Mouse (Mus musculus) ES-E14 (cell line): ENCODE data around the gene 5730522E02Rik. TPM values are rescaled to one million over a fixed set of nuclear protein-coding genes. Genes with fewer than 3 reads are reported as not detected.

Source experiments
- DNase-seq: peaks from one replicate; pipeline ENCODE4 v3.0.0-alpha.2; 2013; ENCODE audit warnings: low read depth, low spot score
- H3K27ac ChIP-seq: 2 replicates; pipeline ENCODE4 v1.5.1; 2012; ENCODE audit warnings: low read depth, mild to moderate bottlenecking, low read length, moderate library complexity, mixed read lengths; ENCODE audit not compliant: poor library complexity, insufficient read depth, severe bottlenecking
- H3K36me3 ChIP-seq: 2 replicates; pipeline ENCODE4 v1.6.1; 2012; ENCODE audit warnings: mild to moderate bottlenecking, low read length, moderate library complexity, mixed read lengths; ENCODE audit not compliant: control insufficient read depth, poor library complexity, insufficient read depth, severe bottlenecking
- H3K4me1 ChIP-seq, 2 experiments: fragments of 150-350 bp in 1 of 2; sonication (generic) in 1 of 2; 2 replicates each; pipeline ENCODE4 v1.6.1; 2012; ENCODE audit warnings: low read length in 2 of 2, mild to moderate bottlenecking in 1 of 2, mixed read lengths in 1 of 2; ENCODE audit not compliant: control insufficient read depth in 2 of 2, insufficient read depth in 2 of 2, poor library complexity in 1 of 2
- H3K4me3 ChIP-seq, 2 experiments: fragments of 150-350 bp in 1 of 2; sonication (generic) in 1 of 2; 2 replicates each; pipeline ENCODE4 v1.5.1; 2012; ENCODE audit warnings: low read length in 2 of 2, low read depth in 1 of 2, mild to moderate bottlenecking in 1 of 2, mixed read lengths in 1 of 2; ENCODE audit not compliant: insufficient read depth in 1 of 2, poor library complexity in 1 of 2, severe bottlenecking in 1 of 2
- H3K9ac ChIP-seq: 2 replicates; pipeline ENCODE4 v1.6.1; 2012; ENCODE audit warnings: low read depth, mild to moderate bottlenecking, low read length, mixed read lengths; ENCODE audit not compliant: poor library complexity, insufficient read depth, severe bottlenecking
- H3K9me3 ChIP-seq: fragments of 150-350 bp; sonication (generic); 2 replicates; pipeline ENCODE4 v1.6.1; 2012; ENCODE audit warnings: low read depth, mild to moderate bottlenecking, low read length; ENCODE audit not compliant: control insufficient read depth, insufficient read depth
- CHD2 ChIP-seq: IDR thresholded peaks from 2 replicates; pipeline ENCODE4 v1.6.1; 2014; ENCODE audit warnings: mild to moderate bottlenecking, low read depth, low read length, inconsistent platforms
- HCFC1 ChIP-seq: IDR thresholded peaks from 2 replicates; pipeline ENCODE4 v1.6.1; 2012; ENCODE audit warnings: low read length, inconsistent platforms, borderline replicate concordance; ENCODE audit not compliant: insufficient read depth
- MAFK ChIP-seq: IDR thresholded peaks from 2 replicates; pipeline ENCODE4 v1.6.1; 2014; ENCODE audit warnings: mild to moderate bottlenecking, low read depth, low read length, inconsistent platforms; ENCODE audit not compliant: insufficient read depth
- ZC3H11A ChIP-seq: IDR thresholded peaks from 2 replicates; pipeline ENCODE4 v1.6.1; 2012; ENCODE audit warnings: low read depth, mild to moderate bottlenecking, inconsistent platforms, low read length, borderline replicate concordance
- ZNF384 ChIP-seq: IDR thresholded peaks from 2 replicates; pipeline ENCODE4 v1.6.1; 2012; ENCODE audit warnings: low read depth, low read length, inconsistent platforms
- in situ Hi-C, 2 experiments: fragments of 600-800 bp; cut with MboI; formaldehyde crosslinking; loops; one replicate each; pipeline ENCODE4 v1.15.1; 2025; ENCODE audit warnings: low sequenced_read_pairs in 2 of 2, inconsistent platforms in 1 of 2; ENCODE audit not compliant: unreplicated experiment in 2 of 2
- total RNA-seq: library from RNA; depleted of rRNA; stranded (reverse); fragments of 300-350 nt; gene quantifications from 2 replicates; pipeline ENCODE4 v1.2.3, GENCODE M21; 2012

The 5730522E02Rik gene
- total RNA-seq, 1 experiment: 0.62 TPM

GRCm38 (mm10) chr11:26102878-26103277, 107.7 kb downstream of the 5730522E02Rik start:
- no peak for DNase-seq
- H3K36me3 ChIP-seq: no peaks in the 10 kb centered on the region
- peak overlapping the region; percentile 65 for H3K9ac ChIP-seq
- peak overlapping the region; percentile 83 for H3K27ac ChIP-seq
- TF ChIP-seq ZC3H11A (no peak), CHD2 (no peak), MAFK (no peak), HCFC1 (no peak), ZNF384 (no peak)
- no peaks in the 10 kb centered on the region for H3K9me3 ChIP-seq
- H3K4me3 ChIP-seq: peak overlapping the region in 1 of 2 experiments; percentile 43; a peak in 3 of 4 replicates
- in situ Hi-C loops: no loop called here
- peaks cover 8 to 28% of the 10 kb centered on the region in 2 experiments; a peak in 3 of 4 replicates for H3K4me1 ChIP-seq

DNA sequence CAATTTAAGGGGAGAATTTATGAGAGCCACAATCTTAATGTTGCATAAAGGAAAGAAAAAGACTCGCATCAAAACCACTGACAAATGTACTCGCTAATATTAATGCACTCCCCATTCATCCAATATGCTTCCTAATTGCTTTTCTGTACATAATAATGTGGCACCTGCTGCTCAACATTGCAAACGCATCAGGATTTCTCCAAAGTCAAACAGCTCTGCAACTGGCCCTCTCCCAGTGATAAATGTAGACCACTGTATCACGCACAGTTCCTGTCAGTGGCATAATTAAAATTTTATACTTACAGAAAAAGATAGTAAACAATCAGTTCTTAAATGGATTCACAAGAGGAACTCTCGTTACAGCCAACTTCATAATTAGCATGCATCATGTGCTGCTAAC, 110.5 kb downstream of the 5730522E02Rik start:
- H3K4me1 ChIP-seq: peaks cover 17 to 28% of the 10 kb centered on the region in 2 experiments; a peak in 3 of 4 replicates
- H3K36me3 ChIP-seq: no peaks in the 10 kb centered on the region
- H3K27ac ChIP-seq: no peak overlapping the region
- no peak for TF ChIP-seq CHD2
- no peak for TF ChIP-seq ZNF384
- TF ChIP-seq MAFK: no peak
- TF ChIP-seq HCFC1: no peak
- no peak for TF ChIP-seq ZC3H11A
- in situ Hi-C loops: no loop called here
- no peak for DNase-seq
- no peak overlapping the region for H3K4me3 ChIP-seq
- H3K9ac ChIP-seq: no peak overlapping the region
- no peaks in the 10 kb centered on the region for H3K9me3 ChIP-seq

GRCm38 (mm10) chr11:26098933-26099332, 111.6 kb downstream of the 5730522E02Rik start:
- in situ Hi-C loops: no loop called here
- peaks cover 15 to 20% of the 10 kb centered on the region in 2 experiments; a peak in 2 of 4 replicates for H3K4me1 ChIP-seq
- no peaks in the 10 kb centered on the region for H3K36me3 ChIP-seq
- H3K4me3 ChIP-seq: no peak overlapping the region
- no peak overlapping the region for H3K27ac ChIP-seq
- TF ChIP-seq ZNF384 (no peak), CHD2 (peak; percentile 81), ZC3H11A (0 out of 2 replicates have a peak, but pooled peaks have one; percentile 1)
- DNase-seq: no peak
- H3K9ac ChIP-seq: no peak overlapping the region
- H3K9me3 ChIP-seq: no peaks in the 10 kb centered on the region

DNA sequence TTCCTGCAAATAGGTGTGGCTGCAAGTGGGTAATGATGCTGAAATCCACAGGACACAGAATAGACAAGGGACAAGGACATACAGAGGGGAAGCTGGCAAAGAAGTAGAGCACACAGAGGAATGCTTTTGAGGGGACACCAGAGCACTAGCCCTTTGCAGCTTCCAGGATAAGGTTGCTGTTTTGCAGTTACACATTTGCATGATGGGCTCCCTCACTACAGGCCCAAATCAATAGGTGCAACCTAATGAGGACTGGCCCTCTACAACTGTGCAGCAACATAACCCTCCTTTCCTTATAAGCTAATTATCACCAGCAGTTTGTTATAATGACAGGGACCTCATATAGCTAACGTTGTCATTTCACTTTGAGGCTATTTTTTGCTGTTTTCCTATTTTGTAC, 114.5 kb downstream of the 5730522E02Rik start:
- in situ Hi-C loops: no loop called here
- no peak overlapping the region for H3K27ac ChIP-seq
- TF ChIP-seq ZNF384 (no peak), HCFC1 (no peak), ZC3H11A (no peak), CHD2 (no peak), MAFK (no peak)
- DNase-seq: no peak
- H3K4me1 ChIP-seq: peaks cover 8 to 15% of the 10 kb centered on the region in 2 experiments; a peak in 2 of 4 replicates
- H3K4me3 ChIP-seq: no peak overlapping the region
- no peaks in the 10 kb centered on the region for H3K9me3 ChIP-seq
- no peaks in the 10 kb centered on the region for H3K36me3 ChIP-seq
- no peak overlapping the region for H3K9ac ChIP-seq

DNA sequence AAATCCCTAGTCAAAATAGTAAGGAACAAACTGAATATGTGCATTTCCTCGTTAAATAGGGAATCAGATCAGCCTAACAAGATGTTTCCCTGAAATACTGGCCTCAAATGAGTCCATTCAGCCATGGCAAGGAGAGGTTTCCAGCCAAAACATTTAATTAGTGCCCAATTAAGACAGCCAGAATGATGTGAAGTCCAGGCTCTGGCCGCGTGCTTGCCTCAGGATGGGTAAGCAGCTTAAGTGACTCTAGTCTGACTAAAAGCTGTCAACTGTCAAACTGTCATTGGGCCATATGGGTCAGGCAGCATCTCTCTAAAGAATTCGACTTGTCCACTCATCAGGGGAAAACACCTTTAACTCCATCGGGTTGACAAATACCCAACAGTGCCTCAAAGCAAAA, 121.6 kb downstream of the 5730522E02Rik start:
- no peak overlapping the region for H3K9ac ChIP-seq
- no peaks in the 10 kb centered on the region for H3K9me3 ChIP-seq
- H3K4me3 ChIP-seq: no peak overlapping the region
- in situ Hi-C loops: no loop called here
- H3K4me1 ChIP-seq: peaks cover 0 to 2% of the 10 kb centered on the region in 2 experiments; a peak in 1 of 4 replicates
- TF ChIP-seq ZC3H11A: no peak
- H3K27ac ChIP-seq: no peak overlapping the region
- H3K36me3 ChIP-seq: no peaks in the 10 kb centered on the region
- no peak for DNase-seq
